Mouse (Mus musculus) monocyte, adult 5-6 weeks (primary cell): Measurements from ENCODE around the gene Fscn2. TPM values are rescaled to one million over a fixed set of nuclear protein-coding genes. Genes with fewer than 3 reads are reported as not detected.

Experiments
- ATAC-seq: fragments of 153-309, 156-312 bp; replicated peaks from 2 replicates; pipeline ENCODE4 v1.8.0; 2017; ENCODE audit warnings: mild to moderate bottlenecking; ENCODE audit not compliant: low TSS enrichment, insufficient number of reproducible peaks, severe bottlenecking, poor library complexity, low FRiP score
- total RNA-seq: library from RNA; stranded (forward); fragments of 200-1000, 200-491, 200-594 nt; gene quantifications from 3 replicates; pipeline ENCODE4 v1.2.3, GENCODE M21; 2017

Fscn2 gene
- total RNA-seq, 1 experiment from 2014 or later, result not detected

- ATAC-seq, result no peak
These were observed 6.7 kb upstream of the Fscn2 start for GRCm38 (mm10) chr11:120354304-120355276.

GRCm38 (mm10) chr11:120355277-120356039 lies 5.9 kb upstream of the Fscn2 start:
- ATAC-seq, result no peak

- ATAC-seq, result no peak
These were observed 5.0 kb upstream of the Fscn2 start for GRCm38 (mm10) chr11:120356319-120356840.

GRCm38 (mm10) chr11:120356900-120357299 lies 4.4 kb upstream of the Fscn2 start:
- no peak for ATAC-seq

GRCm38 (mm10) chr11:120357791-120358401 lies 3.4 kb upstream of the Fscn2 start:
- peak; percentile 32 for ATAC-seq

- no peak for ATAC-seq
These were observed 1.9 kb upstream of the Fscn2 start for GRCm38 (mm10) chr11:120359391-120359790.

- ATAC-seq, result no peak; the same call in 1 of the 2 replicates
These were observed 1.3 kb upstream of the Fscn2 start for GRCm38 (mm10) chr11:120360062-120360461.

- no peak for ATAC-seq
These were observed 579 bp upstream of the Fscn2 start for GRCm38 (mm10) chr11:120360755-120361154.

GRCm38 (mm10) chr11:120362891-120363290 lies 1.6 kb downstream of the Fscn2 start:
- ATAC-seq, result no peak

GRCm38 (mm10) chr11:120366443-120367027 lies 5.2 kb downstream of the Fscn2 start:
- no peak for ATAC-seq

GRCm38 (mm10) chr11:120369656-120370055 lies 8.3 kb downstream of the Fscn2 start:
- ATAC-seq, result peak; percentile 55; the same call in 1 of the 2 replicates

GRCm38 (mm10) chr11:120373025-120373424 lies 11.7 kb downstream of the Fscn2 start:
- ATAC-seq, result no peak

- ATAC-seq, result no peak
These were observed 12.7 kb downstream of the Fscn2 start for GRCm38 (mm10) chr11:120373820-120374586.

- no peak for ATAC-seq
These were observed 14.0 kb downstream of the Fscn2 start for GRCm38 (mm10) chr11:120375324-120375723.

- no peak for ATAC-seq
These were observed 15.2 kb downstream of the Fscn2 start for GRCm38 (mm10) chr11:120376302-120377160.

GRCm38 (mm10) chr11:120377337-120377736 lies 16.0 kb downstream of the Fscn2 start:
- no peak for ATAC-seq

- ATAC-seq, result no peak
These were observed 16.8 kb downstream of the Fscn2 start for GRCm38 (mm10) chr11:120378031-120378610.
